Mouse (Mus musculus): ENCODE data around the gene Olfr223. TPM values are rescaled to one million over a fixed set of nuclear protein-coding genes. Genes with fewer than 3 reads are reported as not detected.
"Not testable (repeated sequence)": the region's sequence is repeated elsewhere in the genome, so short reads cannot be mapped to it uniquely, and the experiment has no call there.

The Olfr223 gene
- polyA plus RNA-seq, 1 experiment from 2014 or later, result not detected

- H3K4me2 ChIP-seq (replicated peaks), result no peak overlapping the region
- no peaks in the 10 kb centered on the region for H3K9me3 ChIP-seq
- no peak overlapping the region for H3K4me3 ChIP-seq
- no peaks in the 10 kb centered on the region for H3K27me3 ChIP-seq (replicated peaks)
- no peaks in the 10 kb centered on the region for H3K4me1 ChIP-seq
- WGBS, result 93% methylated on average over 7 of the region's 7 CpGs
- H3K9ac ChIP-seq, result no peak overlapping the region
- no peak for ATAC-seq (ENCODE audit: low FRiP score, low read depth)
- no peak overlapping the region for H3K27ac ChIP-seq
- no peaks in the 10 kb centered on the region for H3K36me3 ChIP-seq
These were observed 33.1 kb upstream of the Olfr223 start for GRCm38 (mm10) chr11:59626192-59626591.

DNA sequence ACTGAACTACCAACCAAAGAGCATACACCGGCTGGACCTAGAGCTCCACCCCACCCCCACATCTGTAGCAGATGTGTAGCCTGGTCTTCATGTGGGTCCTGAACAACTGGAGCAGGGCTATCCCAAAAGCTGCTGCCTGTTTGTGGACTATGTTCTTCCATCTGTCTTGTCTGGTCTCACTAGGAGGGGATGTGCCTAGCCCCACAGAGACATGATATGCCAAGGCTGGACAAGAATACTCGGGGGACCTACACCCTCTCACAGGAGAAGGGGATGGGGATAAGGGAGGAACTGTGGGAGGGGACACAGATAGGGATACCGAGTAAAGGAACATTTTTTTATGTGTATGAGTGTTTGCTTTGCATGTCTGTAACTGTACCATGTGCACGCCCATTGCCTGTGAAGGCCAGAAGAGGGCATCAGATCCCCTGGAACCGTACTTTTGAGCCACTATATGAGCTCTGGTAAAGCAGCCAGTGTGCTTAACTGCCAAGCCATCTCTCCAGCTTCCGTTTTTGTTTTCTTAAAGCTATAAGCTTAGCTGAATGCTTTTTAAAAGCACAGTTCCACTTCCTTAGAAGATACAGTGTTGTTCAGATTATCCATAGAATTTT lies 31.0 kb upstream of the Olfr223 start:
- Histone ChIP-seq H3K4me2 (replicated peaks) (no peak overlapping the region), H3K36me3 (no peaks in the 10 kb centered on the region), H3K27ac (no peak overlapping the region), H3K9ac (no peak overlapping the region), H3K4me3 (no peak overlapping the region), H3K27me3 (replicated peaks) (no peaks in the 10 kb centered on the region), H3K9me3 (no peaks in the 10 kb centered on the region), H3K4me1 (no peaks in the 10 kb centered on the region)
- ATAC-seq (ENCODE audit: low FRiP score, low read depth), result no peak
- 35% methylated on average over 6 of the region's 6 CpGs for WGBS

GRCm38 (mm10) chr11:59622214-59622613 lies 29.1 kb upstream of the Olfr223 start:
- H3K36me3 ChIP-seq, result no peaks in the 10 kb centered on the region
- H3K27me3 ChIP-seq (replicated peaks), result no peaks in the 10 kb centered on the region
- H3K9ac ChIP-seq, result no peak overlapping the region
- no peak overlapping the region for H3K4me3 ChIP-seq
- no peak overlapping the region for H3K27ac ChIP-seq
- ATAC-seq (ENCODE audit: low FRiP score, low read depth), result no peak
- no peaks in the 10 kb centered on the region for H3K4me1 ChIP-seq
- WGBS, result 77% methylated on average over 3 of the region's 3 CpGs
- no peaks in the 10 kb centered on the region for H3K9me3 ChIP-seq
- no peak overlapping the region for H3K4me2 ChIP-seq (replicated peaks)

- 99% methylated on average over 2 of the region's 2 CpGs for WGBS
- not testable (repeated sequence) for ATAC-seq (ENCODE audit: low FRiP score, low read depth)
These were observed 23.9 kb upstream of the Olfr223 start for GRCm38 (mm10) chr11:59616986-59617385.

GRCm38 (mm10) chr11:59614120-59614519 lies 21.0 kb upstream of the Olfr223 start:
- no peak for ATAC-seq (ENCODE audit: low FRiP score, low read depth)
- H3K4me1 ChIP-seq, result no peaks in the 10 kb centered on the region
- no peak overlapping the region for H3K4me2 ChIP-seq (replicated peaks)
- H3K9ac ChIP-seq, result no peak overlapping the region
- WGBS, result 62% methylated on average over 4 of the region's 4 CpGs
- no peaks in the 10 kb centered on the region for H3K36me3 ChIP-seq
- H3K27ac ChIP-seq, result no peak overlapping the region
- H3K27me3 ChIP-seq (replicated peaks), result no peaks in the 10 kb centered on the region
- no peaks in the 10 kb centered on the region for H3K9me3 ChIP-seq
- no peak overlapping the region for H3K4me3 ChIP-seq

More at GRCm38 (mm10) chr11:59616986-59617385, 23.9 kb upstream of the Olfr223 start:
- H3K9ac ChIP-seq; H3K27ac ChIP-seq; H3K4me1 ChIP-seq; H3K4me2 ChIP-seq (replicated peaks); H3K36me3 ChIP-seq; H3K27me3 ChIP-seq (replicated peaks); H3K4me3 ChIP-seq; H3K9me3 ChIP-seq: not testable (repeated sequence)

DNA sequence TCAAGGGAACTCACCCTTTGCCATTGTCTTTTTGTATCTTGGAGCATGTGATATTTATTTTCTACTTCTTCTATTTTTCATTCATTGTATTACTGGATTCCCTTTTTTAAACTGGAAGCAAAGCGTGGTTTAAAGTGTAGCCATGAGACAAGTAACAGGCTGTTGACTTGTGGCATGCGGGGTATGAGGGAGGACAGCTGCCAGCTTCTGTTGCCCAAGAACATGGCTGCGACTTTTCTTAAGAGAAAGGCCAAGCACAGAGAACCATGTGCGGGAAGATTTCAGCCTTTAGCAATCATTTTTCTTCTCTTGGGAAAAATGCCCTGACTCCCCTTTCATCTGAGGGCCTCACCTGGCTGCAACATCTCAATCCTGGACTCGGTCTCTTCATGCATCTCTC lies 18.6 kb upstream of the Olfr223 start:
- no peaks in the 10 kb centered on the region for H3K9me3 ChIP-seq
- H3K9ac ChIP-seq, result no peak overlapping the region
- H3K4me1 ChIP-seq, result no peaks in the 10 kb centered on the region
- no peak overlapping the region for H3K27ac ChIP-seq
- WGBS, result 89% methylated on average over 5 of the region's 5 CpGs
- H3K4me2 ChIP-seq (replicated peaks), result no peak overlapping the region
- H3K27me3 ChIP-seq (replicated peaks), result no peaks in the 10 kb centered on the region
- no peak for ATAC-seq (ENCODE audit: low FRiP score, low read depth)
- no peaks in the 10 kb centered on the region for H3K36me3 ChIP-seq
- no peak overlapping the region for H3K4me3 ChIP-seq

- no peaks in the 10 kb centered on the region for H3K36me3 ChIP-seq
- H3K4me1 ChIP-seq, result no peaks in the 10 kb centered on the region
- no peak overlapping the region for H3K4me3 ChIP-seq
- H3K9me3 ChIP-seq, result no peaks in the 10 kb centered on the region
- 79% methylated on average over 1 of the region's 1 CpGs for WGBS
- no peaks in the 10 kb centered on the region for H3K27me3 ChIP-seq (replicated peaks)
- H3K4me2 ChIP-seq (replicated peaks), result no peak overlapping the region
- H3K27ac ChIP-seq, result no peak overlapping the region
- ATAC-seq (ENCODE audit: low FRiP score, low read depth), result no peak
- H3K9ac ChIP-seq, result no peak overlapping the region
These were observed 9.2 kb upstream of the Olfr223 start for GRCm38 (mm10) chr11:59602287-59602686.

DNA sequence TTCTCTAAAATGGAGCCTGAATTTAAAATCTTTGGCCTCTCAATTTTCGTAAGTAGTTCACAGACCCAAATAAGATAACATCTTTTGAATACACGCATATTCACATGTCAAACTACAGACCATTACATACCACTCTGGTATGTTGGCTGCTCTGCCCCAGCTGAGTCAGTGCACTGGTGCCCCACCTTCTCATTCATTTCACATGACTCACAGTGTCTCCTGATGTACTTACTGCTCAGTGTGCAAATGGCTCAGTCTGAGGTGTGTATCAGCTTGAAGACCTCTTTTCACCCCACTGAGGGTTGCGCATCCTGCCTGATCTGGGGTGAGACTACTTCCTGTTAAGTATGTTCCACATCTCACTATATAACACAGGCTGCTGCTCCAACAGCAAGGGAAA lies 7.8 kb upstream of the Olfr223 start:
- H3K4me3 ChIP-seq, result no peak overlapping the region
- no peaks in the 10 kb centered on the region for H3K27me3 ChIP-seq (replicated peaks)
- no peak overlapping the region for H3K9ac ChIP-seq
- no peak for ATAC-seq (ENCODE audit: low FRiP score, low read depth)
- no peaks in the 10 kb centered on the region for H3K4me1 ChIP-seq
- WGBS, result 95% methylated on average over 3 of the region's 3 CpGs
- H3K27ac ChIP-seq, result no peak overlapping the region
- no peak overlapping the region for H3K4me2 ChIP-seq (replicated peaks)
- H3K36me3 ChIP-seq, result no peaks in the 10 kb centered on the region
- no peaks in the 10 kb centered on the region for H3K9me3 ChIP-seq

DNA sequence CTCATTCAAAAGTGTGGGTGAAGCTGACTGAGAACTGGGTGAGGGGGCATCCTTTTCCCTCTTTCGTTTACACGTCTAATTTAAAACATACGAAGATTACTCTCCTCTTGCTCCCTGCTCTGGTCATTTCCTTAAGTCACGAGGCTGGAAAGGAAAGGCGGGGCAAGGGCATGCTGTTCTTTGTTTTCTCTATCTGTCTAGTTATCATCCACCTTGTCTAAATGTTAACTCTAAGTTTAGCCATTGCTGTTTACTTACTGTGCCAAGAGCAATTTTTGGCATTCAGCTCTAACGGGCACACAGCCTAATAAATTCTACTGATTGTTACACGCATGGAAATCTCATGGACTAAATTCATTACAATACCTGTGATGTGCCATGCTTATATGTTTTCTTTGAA lies 6.1 kb upstream of the Olfr223 start:
- H3K4me3 ChIP-seq, result no peak overlapping the region
- ATAC-seq (ENCODE audit: low FRiP score, low read depth), result no peak
- H3K27me3 ChIP-seq (replicated peaks), result no peaks in the 10 kb centered on the region
- no peaks in the 10 kb centered on the region for H3K36me3 ChIP-seq
- H3K4me2 ChIP-seq (replicated peaks), result no peak overlapping the region
- no peaks in the 10 kb centered on the region for H3K4me1 ChIP-seq
- H3K27ac ChIP-seq, result no peak overlapping the region
- H3K9ac ChIP-seq, result no peak overlapping the region
- 82% methylated on average over 7 of the region's 7 CpGs for WGBS
- no peaks in the 10 kb centered on the region for H3K9me3 ChIP-seq

DNA sequence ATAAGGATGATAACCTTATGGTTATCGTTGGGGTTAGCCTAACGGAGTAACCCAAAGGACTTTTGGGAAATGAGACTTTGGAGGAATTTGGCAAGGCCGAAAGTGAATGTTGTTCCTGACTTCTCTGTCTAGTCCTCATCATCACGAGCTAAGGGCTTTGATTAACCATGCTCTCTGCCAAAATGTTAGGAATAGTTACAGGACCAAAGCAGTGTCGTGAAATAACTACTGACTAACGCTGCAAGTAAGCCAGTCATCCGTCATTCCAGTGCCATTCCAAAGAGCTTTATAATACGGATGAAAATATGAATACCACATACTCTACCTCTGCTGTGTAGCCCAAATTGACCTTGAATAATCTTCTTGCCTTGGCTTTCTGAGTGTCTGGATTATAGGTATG lies 3.9 kb upstream of the Olfr223 start:
- H3K4me1 ChIP-seq, result no peaks in the 10 kb centered on the region
- H3K9me3 ChIP-seq, result no peaks in the 10 kb centered on the region
- H3K9ac ChIP-seq, result no peak overlapping the region
- no peak for ATAC-seq (ENCODE audit: low FRiP score, low read depth)
- WGBS, result 92% methylated on average over 8 of the region's 8 CpGs
- no peak overlapping the region for H3K4me2 ChIP-seq (replicated peaks)
- no peaks in the 10 kb centered on the region for H3K36me3 ChIP-seq
- H3K27ac ChIP-seq, result no peak overlapping the region
- no peaks in the 10 kb centered on the region for H3K27me3 ChIP-seq (replicated peaks)
- H3K4me3 ChIP-seq, result no peak overlapping the region

GRCm38 (mm10) chr11:59596091-59596490 lies 3.0 kb upstream of the Olfr223 start:
- H3K36me3 ChIP-seq, result no peaks in the 10 kb centered on the region
- H3K9ac ChIP-seq, result no peak overlapping the region
- ATAC-seq (ENCODE audit: low FRiP score, low read depth), result no peak
- no peak overlapping the region for H3K4me2 ChIP-seq (replicated peaks)
- no peak overlapping the region for H3K4me3 ChIP-seq
- WGBS, result 50% methylated on average over 4 of the region's 4 CpGs
- H3K27ac ChIP-seq, result no peak overlapping the region
- no peaks in the 10 kb centered on the region for H3K27me3 ChIP-seq (replicated peaks)
- no peaks in the 10 kb centered on the region for H3K9me3 ChIP-seq
- no peaks in the 10 kb centered on the region for H3K4me1 ChIP-seq

- no peak overlapping the region for H3K27ac ChIP-seq
- 80% methylated on average over 8 of the region's 8 CpGs for WGBS
- H3K9me3 ChIP-seq, result no peaks in the 10 kb centered on the region
- no peak for ATAC-seq (ENCODE audit: low FRiP score, low read depth)
- H3K27me3 ChIP-seq (replicated peaks), result no peaks in the 10 kb centered on the region
- no peaks in the 10 kb centered on the region for H3K36me3 ChIP-seq
- H3K4me3 ChIP-seq, result no peak overlapping the region
- no peak overlapping the region for H3K4me2 ChIP-seq (replicated peaks)
- H3K9ac ChIP-seq, result no peak overlapping the region
- no peaks in the 10 kb centered on the region for H3K4me1 ChIP-seq
These were observed 3.6 kb downstream of the Olfr223 start for GRCm38 (mm10) chr11:59589496-59589895.

DNA sequence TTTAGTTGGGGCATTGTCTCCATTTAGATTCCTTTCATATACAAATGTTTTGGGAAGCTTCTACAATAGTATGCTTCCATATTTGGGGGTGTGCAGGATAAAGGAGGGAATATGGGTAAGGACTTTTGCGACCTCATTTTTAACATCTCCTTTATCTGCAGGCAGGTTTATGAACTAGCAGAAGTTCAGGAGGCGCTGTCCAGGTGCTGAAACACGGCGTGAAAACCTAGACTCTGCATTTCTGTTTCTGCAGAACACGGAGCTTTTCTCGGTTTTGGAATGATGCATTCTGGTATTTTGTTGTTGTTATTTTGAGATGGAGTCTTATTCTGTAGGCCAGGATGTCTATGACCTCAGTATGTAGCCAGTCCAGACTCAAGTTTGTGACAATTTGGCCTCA lies 8.6 kb downstream of the Olfr223 start:
- H3K9ac ChIP-seq, result no peak overlapping the region
- H3K4me3 ChIP-seq, result no peak overlapping the region
- no peak overlapping the region for H3K4me2 ChIP-seq (replicated peaks)
- ATAC-seq (ENCODE audit: low FRiP score, low read depth), result no peak
- H3K9me3 ChIP-seq, result no peaks in the 10 kb centered on the region
- no peak overlapping the region for H3K27ac ChIP-seq
- H3K27me3 ChIP-seq (replicated peaks), result no peaks in the 10 kb centered on the region
- no peaks in the 10 kb centered on the region for H3K4me1 ChIP-seq
- 33% methylated on average over 6 of the region's 6 CpGs for WGBS
- H3K36me3 ChIP-seq, result no peaks in the 10 kb centered on the region

Data from neural tube, embryonic 12.5 days (tissue).